Mouse (Mus musculus) lung, postnatal 0 days (tissue): ENCODE measurements around the gene Uqcr11.

Experiments
- CTCF ChIP-seq: IDR thresholded peaks from 2 replicates; pipeline ENCODE4 v1.5.1; 2016; ENCODE audit warnings: antibody characterized with exemption, mild to moderate bottlenecking
- EP300 ChIP-seq: IDR thresholded peaks from 2 replicates; pipeline ENCODE4 v1.6.1; 2016; ENCODE audit warnings: antibody characterized with exemption, mild to moderate bottlenecking, control low read depth

- no peak for TF ChIP-seq CTCF
- TF ChIP-seq EP300: no peak
Measured at GRCm38 (mm10) chr10:80367954-80368353, 38.7 kb downstream of the Uqcr11 start.
